Mouse (Mus musculus): ENCODE measurements around the gene Abracl. TPM values are rescaled to one million over a fixed set of nuclear protein-coding genes. Genes with fewer than 3 reads are reported as not detected.

Abracl gene
- total RNA-seq (2021) = 10 to 100 TPM; 24.9 to 31.0 TPM
- long read RNA-seq, experiment 1, partial matches to known transcripts = 0 of 6 reads
- long read RNA-seq, experiment 1, other reads (novel, unspliced or antisense) = 1 of 6 reads
- long read RNA-seq, experiment 2, transcript Abracl-201 (3 exons, 846 nt) = major isoform, 18 of 26 reads
- long read RNA-seq, experiment 2, partial matches to known transcripts = 0 of 26 reads
- long read RNA-seq, experiment 2, other reads (novel, unspliced or antisense) = 5 of 26 reads

GRCm38 (mm10) chr10:18022741-18023347, at the start of gene Abracl:
Abracl (minus strand) TSS chr10:18023288.
- peak; percentile 41 to 53 for DNase-seq (ENCODE audit: low spot score in 2 of 2)

DNA sequence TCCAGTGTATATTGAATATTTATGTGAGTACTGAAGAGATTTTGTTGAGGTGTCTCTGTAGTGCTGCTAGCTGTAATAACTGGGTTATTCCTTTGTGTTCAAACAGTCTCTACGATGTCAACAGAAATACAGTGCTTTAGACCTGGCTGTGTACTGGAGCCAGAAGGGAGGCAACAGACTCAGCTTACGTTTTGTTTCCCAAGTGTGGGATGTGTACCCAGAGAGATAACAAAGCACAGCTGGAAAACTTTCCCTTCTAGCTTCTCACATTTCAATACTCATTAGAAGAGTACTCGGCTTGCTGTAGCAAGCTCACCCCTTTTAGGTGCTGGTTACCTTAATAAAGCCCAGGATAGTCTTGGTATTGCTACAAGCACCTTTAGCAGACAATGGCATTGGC, 49.8 kb upstream of the Abracl start:
- DNase-seq (ENCODE audit: low spot score in 2 of 2) = no peak

DNA sequence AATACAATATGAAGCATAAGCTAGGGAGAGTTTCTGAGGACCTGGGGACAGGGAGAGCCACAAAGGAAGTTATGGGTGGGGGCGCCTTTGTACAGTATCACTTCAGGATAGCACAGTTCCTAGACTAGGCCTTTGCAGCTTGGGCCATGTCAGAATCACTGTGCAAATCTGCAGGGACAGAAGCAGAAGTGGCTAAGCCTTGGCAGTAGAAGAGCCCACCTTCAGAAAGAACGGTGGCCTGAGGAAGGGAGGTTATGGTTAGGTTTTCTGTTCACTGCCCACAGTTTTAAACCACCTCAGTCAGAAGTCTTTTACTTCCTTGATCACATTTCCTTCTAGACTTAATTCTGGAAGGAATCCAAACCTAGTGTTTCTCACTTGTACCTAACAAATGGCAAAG, 47.5 kb upstream of the Abracl start:
- no peak for DNase-seq (ENCODE audit: low spot score in 2 of 2)

- DNase-seq (ENCODE audit: low spot score in 2 of 2) = peak; percentile 34 to 63
These were observed 47.1 kb upstream of the Abracl start for GRCm38 (mm10) chr10:18070144-18070543.

- DNase-seq (ENCODE audit: low spot score in 2 of 2) = no peak
These were observed 46.5 kb upstream of the Abracl start for GRCm38 (mm10) chr10:18069576-18069975.

- no peak for DNase-seq (ENCODE audit: low spot score in 2 of 2)
These were observed 45.8 kb upstream of the Abracl start for GRCm38 (mm10) chr10:18068880-18069279.

- no peak for DNase-seq (ENCODE audit: low spot score in 2 of 2)
These were observed 44.8 kb upstream of the Abracl start for GRCm38 (mm10) chr10:18067761-18068446.

DNA sequence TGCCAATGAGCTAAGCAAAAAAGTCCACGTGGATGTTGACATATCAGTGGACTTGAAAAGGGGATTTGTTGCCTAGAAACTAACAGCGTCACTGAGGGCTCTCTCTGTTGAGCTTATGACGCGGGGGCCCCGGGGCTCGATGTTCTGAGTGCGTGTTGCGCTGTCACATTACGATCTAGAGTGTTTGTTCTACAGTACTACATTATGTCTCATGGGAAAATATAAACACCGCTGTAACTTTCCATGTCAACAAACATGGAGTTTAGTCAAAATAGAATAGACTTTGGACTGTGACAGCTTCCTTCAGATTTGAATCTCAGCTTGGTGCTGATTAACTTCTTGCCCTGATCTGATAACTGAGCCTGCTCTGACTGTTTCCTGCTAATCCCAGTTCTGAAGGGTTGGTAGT, 42.9 kb upstream of the Abracl start:
- no peak for DNase-seq (ENCODE audit: low spot score in 2 of 2)

- no peak for DNase-seq (ENCODE audit: low spot score in 2 of 2)
These were observed 41.6 kb upstream of the Abracl start for GRCm38 (mm10) chr10:18064606-18065228.

- DNase-seq (ENCODE audit: low spot score in 2 of 2) = no peak
These were observed 38.4 kb upstream of the Abracl start for GRCm38 (mm10) chr10:18061533-18061932.

DNA sequence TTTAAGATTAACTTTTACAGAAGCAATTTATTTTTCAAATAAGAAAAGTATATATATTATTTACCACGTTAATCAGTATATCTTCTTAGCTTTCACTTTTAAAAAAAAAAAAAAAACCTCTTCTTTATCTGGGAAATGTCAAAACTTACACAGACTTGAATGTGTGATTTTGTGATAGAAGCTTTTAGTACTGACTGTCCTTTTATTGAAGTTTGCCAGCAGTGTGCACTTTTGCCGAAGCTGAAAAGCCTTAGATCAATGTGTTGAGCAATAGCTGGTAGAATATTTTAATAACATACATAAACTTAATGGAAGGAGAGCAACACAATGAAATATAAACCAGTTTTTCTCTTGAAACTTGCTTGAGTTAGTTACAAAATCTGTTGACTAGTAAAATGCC, 37.7 kb upstream of the Abracl start:
- no peak for DNase-seq (ENCODE audit: low spot score in 2 of 2)

- no peak for DNase-seq (ENCODE audit: low spot score in 2 of 2)
These were observed 36.7 kb upstream of the Abracl start for GRCm38 (mm10) chr10:18059807-18060206.

GRCm38 (mm10) chr10:18058681-18059338, 35.7 kb upstream of the Abracl start:
- DNase-seq (ENCODE audit: low spot score in 2 of 2) = no peak

GRCm38 (mm10) chr10:18056391-18056745, 33.3 kb upstream of the Abracl start:
- DNase-seq (ENCODE audit: low spot score in 2 of 2) = no peak

DNA sequence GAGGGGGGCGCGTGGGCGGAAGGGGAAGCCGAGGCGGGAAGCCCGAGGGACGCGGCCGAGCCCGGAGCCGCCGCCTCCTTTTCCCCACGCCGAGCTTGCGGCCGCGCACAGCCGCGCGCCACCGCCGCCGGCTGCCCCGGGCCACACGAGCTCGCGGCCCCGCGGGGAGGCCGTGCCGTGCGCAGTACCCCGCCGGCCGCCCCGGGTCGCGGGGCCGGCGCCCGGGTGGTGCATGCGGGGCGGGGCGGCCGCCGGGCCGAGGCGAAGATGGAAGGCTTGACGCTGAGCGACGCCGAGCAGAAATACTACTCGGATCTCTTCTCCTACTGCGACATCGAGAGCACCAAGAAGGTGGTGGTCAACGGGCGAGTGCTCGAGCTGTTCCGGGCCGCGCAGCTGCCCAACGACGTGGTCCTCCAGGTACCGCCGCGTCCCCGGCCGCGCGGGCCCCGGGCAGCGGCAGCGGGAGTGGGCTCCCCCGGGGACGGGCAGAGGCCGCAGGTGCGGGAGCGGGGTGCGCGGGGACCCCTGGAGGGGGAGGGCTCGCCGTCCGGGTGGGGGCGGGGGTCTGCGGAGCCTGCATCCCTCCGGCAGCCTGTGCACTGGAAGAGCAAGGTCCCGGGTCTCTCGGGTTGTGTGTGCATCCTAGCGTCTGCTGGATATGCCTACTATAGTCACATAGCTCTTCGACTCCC, 32.8 kb upstream of the Abracl start, which contains the start of gene Reps1:
Gene Reps1 (plus strand): TSS at position 166 of the 695 bp plus-strand sequence.
- DNase-seq (ENCODE audit: low spot score in 2 of 2) = peak; percentile 19 to 28

DNA sequence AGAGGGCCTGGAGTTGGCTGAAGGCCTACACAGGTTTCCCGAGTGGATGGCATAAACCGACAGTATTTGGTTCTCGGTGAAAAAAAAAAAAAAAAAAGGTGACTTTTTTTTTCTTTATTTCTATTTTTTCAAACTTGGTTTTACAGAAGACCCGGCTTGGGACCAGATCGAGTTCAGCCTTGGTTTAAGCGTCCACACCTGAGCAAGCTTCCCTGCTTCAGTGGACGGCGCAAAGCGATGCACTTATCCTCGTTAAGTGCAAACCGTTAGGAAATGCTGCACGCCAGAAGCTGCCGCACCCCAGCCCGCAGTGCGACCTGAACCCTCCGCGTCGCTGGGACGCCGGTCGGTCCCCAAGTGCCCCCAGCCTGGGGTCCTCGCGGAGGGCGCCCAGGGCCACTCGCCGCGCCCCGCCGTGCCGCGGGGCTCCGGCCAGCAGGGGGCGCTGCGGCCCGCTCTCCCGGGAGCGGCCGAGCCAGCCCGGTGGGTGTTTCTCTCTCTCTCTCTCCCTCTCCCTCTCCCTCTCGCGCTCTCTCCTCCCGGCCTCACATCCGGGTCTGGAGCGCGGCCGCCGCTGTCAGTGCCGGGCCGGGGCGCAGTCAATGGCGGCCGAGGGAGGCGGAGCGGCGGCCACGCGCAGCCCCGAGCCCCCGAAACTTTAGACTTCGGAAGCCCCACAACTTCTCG, 32.1 kb upstream of the Abracl start:
- DNase-seq (ENCODE audit: low spot score in 2 of 2) = peak; percentile 86

- no peak for DNase-seq (ENCODE audit: low spot score in 2 of 2)
These were observed 24.5 kb upstream of the Abracl start for GRCm38 (mm10) chr10:18047380-18048146.

- DNase-seq (ENCODE audit: low spot score in 2 of 2) = no peak
These were observed 23.3 kb upstream of the Abracl start for GRCm38 (mm10) chr10:18046380-18046779.

DNA sequence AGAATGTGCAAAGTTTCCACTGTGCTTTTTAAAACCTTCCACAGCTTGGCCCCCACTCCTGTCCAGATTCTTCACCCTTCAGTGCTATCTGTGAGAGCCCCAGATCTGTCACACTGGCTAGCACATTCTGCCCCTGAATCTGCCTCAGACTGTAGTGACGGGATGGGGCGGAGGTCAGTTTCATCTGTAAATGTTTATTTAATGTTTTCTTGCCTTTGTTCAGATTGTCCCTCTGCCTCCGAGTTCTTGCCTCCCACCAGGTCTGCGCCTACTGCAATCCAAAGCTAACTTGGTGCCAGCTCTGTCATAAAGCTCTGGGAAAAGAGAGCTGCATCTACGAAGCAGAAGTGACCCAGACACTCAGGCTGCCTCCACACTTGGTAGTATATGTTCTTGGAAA, 13.8 kb upstream of the Abracl start:
- DNase-seq (ENCODE audit: low spot score in 2 of 2) = no peak
